Mouse (Mus musculus) forebrain, embryonic 12.5 days (tissue): ENCODE data around the gene Lpcat4. TPM values are rescaled to one million over a fixed set of nuclear protein-coding genes. Genes with fewer than 3 reads are reported as not detected.

Experiments used
- ATAC-seq: fragments of 200-750 bp; cut with Nextera tagmentation; 2 replicates; pipeline ENCODE4 v1.8.0; 2017; ENCODE audit warnings: moderate TSS enrichment; ENCODE audit not compliant: low FRiP score
- H3K27ac ChIP-seq: fragments of 300-500 bp; sonication (generic); 2 replicates; pipeline ENCODE4 v1.5.1; 2016; ENCODE audit warnings: mild to moderate bottlenecking
- H3K27me3 ChIP-seq: fragments of 300-500 bp; sonication (generic); 2 replicates; pipeline ENCODE4 v1.6.1; 2016; ENCODE audit warnings: mild to moderate bottlenecking
- H3K36me3 ChIP-seq: fragments of 300-500 bp; sonication (generic); replicated peaks from 2 replicates; pipeline ENCODE4 v1.6.1; 2016; ENCODE audit warnings: mild to moderate bottlenecking
- H3K4me1 ChIP-seq: fragments of 300-500 bp; sonication (generic); 2 replicates; pipeline ENCODE4 v1.6.1; 2016
- H3K4me2 ChIP-seq: fragments of 300-500 bp; sonication (generic); 2 replicates; pipeline ENCODE4 v1.6.1; 2016; ENCODE audit warnings: mild to moderate bottlenecking, moderate library complexity
- H3K4me3 ChIP-seq: fragments of 300-500 bp; sonication (generic); replicated peaks from 2 replicates; pipeline ENCODE4 v1.5.1; 2016; ENCODE audit warnings: mild to moderate bottlenecking
- H3K9ac ChIP-seq: fragments of 300-500 bp; sonication (generic); 2 replicates; pipeline ENCODE4 v1.6.1; 2016; ENCODE audit warnings: mild to moderate bottlenecking
- H3K9me3 ChIP-seq: fragments of 300-500 bp; sonication (generic); 2 replicates; pipeline ENCODE4 v1.6.1; 2016
- WGBS: fragments of 180-500 bp; shearing (Covaris S2); methylation state at CpG from one replicate; pipeline ENCODE4 v1.1.7; 2016; 5-methylcytosine and 5-hydroxymethylcytosine counted together
- polyA plus RNA-seq: library from polyadenylated mRNA; unstranded; fragments of >200 nt; fragmentation: Nextera tagmentation; extraction: Ambion mirVana; gene quantifications from 2 replicates; pipeline ENCODE4 v1.2.1, GENCODE M21; 2016

The Lpcat4 gene
- polyA plus RNA-seq, 1 experiment from 2014 or later = 8.2 TPM

GRCm38 (mm10) chr2:112239935-112240721 is 860 bp downstream of the Lpcat4 start:
- WGBS = under 1% methylated on average over 28 of the region's 28 CpGs
- Histone ChIP-seq H3K9ac (peak overlapping the region; percentile 77), H3K36me3 (peaks cover 15% of the 10 kb centered on the region)

GRCm38 (mm10) chr2:112241787-112242186 is 2.5 kb downstream of the Lpcat4 start:
- ATAC-seq = no peak
- Histone ChIP-seq H3K36me3 (peaks cover 26% of the 10 kb centered on the region), H3K27me3 (0 out of 2 replicates have a peak, but pooled peaks cover 7% of the 10 kb centered on the region), H3K4me3 (no peak overlapping the region), H3K27ac (no peak overlapping the region), H3K4me1 (peaks cover 10% of the 10 kb centered on the region), H3K9me3 (no peaks in the 10 kb centered on the region), H3K9ac (no peak overlapping the region), H3K4me2 (no peak overlapping the region)
- WGBS = 88% methylated on average over 14 of the region's 14 CpGs

More at GRCm38 (mm10) chr2:112239935-112240721, 860 bp downstream of the Lpcat4 start:
- Histone ChIP-seq H3K4me1 (peaks cover 10% of the 10 kb centered on the region), H3K9me3 (no peaks in the 10 kb centered on the region), H3K4me2 (peak overlapping the region; percentile 88), H3K4me3 (peak overlapping the region; percentile 74), H3K27ac (peak overlapping the region; percentile 97), H3K27me3 (0 out of 2 replicates have a peak, but pooled peaks cover 7% of the 10 kb centered on the region)
- peak; percentile 71 for ATAC-seq

- 91% methylated on average over 5 of the region's 5 CpGs for WGBS
- peaks cover 5% of the 10 kb centered on the region for H3K4me1 ChIP-seq
- ATAC-seq = no peak
Observed at GRCm38 (mm10) chr2:112245307-112245706, 6.0 kb downstream of the Lpcat4 start.

GRCm38 (mm10) chr2:112246193-112246592 is 6.9 kb downstream of the Lpcat4 start:
- Histone ChIP-seq H3K36me3 (peaks cover 26% of the 10 kb centered on the region), H3K9me3 (no peaks in the 10 kb centered on the region), H3K4me2 (no peak overlapping the region), H3K27me3 (no peaks in the 10 kb centered on the region), H3K27ac (no peak overlapping the region), H3K4me3 (no peak overlapping the region), H3K9ac (no peak overlapping the region), H3K4me1 (no peaks in the 10 kb centered on the region; the same call in 1 of the 2 replicates)
- 94% methylated on average over 6 of the region's 6 CpGs for WGBS
- no peak for ATAC-seq

More at GRCm38 (mm10) chr2:112245307-112245706, 6.0 kb downstream of the Lpcat4 start:
- Histone ChIP-seq H3K4me3 (no peak overlapping the region), H3K9me3 (no peaks in the 10 kb centered on the region), H3K4me2 (no peak overlapping the region), H3K27me3 (no peaks in the 10 kb centered on the region), H3K27ac (no peak overlapping the region), H3K9ac (no peak overlapping the region), H3K36me3 (peaks cover 26% of the 10 kb centered on the region)

GRCm38 (mm10) chr2:112247323-112247722 is 8.1 kb downstream of the Lpcat4 start:
- Histone ChIP-seq H3K27me3 (no peaks in the 10 kb centered on the region), H3K36me3 (peaks cover 26% of the 10 kb centered on the region), H3K9ac (no peak overlapping the region), H3K4me1 (no peaks in the 10 kb centered on the region), H3K9me3 (no peaks in the 10 kb centered on the region), H3K4me3 (no peak overlapping the region), H3K27ac (no peak overlapping the region), H3K4me2 (no peak overlapping the region)
- WGBS = 87% methylated on average over 10 of the region's 10 CpGs
- ATAC-seq = no peak

GRCm38 (mm10) chr2:112249780-112250453 is 10.6 kb downstream of the Lpcat4 start:
- no peak overlapping the region for H3K4me3 ChIP-seq
- peaks cover 11% of the 10 kb centered on the region for H3K36me3 ChIP-seq
- WGBS = 92% methylated on average over 10 of the region's 10 CpGs
- H3K9me3 ChIP-seq = no peaks in the 10 kb centered on the region
- no peaks in the 10 kb centered on the region for H3K27me3 ChIP-seq
- no peak overlapping the region for H3K27ac ChIP-seq
- H3K4me2 ChIP-seq = no peak overlapping the region
- no peaks in the 10 kb centered on the region for H3K4me1 ChIP-seq
- no peak for ATAC-seq
- no peak overlapping the region for H3K9ac ChIP-seq

GRCm38 (mm10) chr2:112254675-112255515 is 15.6 kb downstream of the Lpcat4 start:
- Histone ChIP-seq H3K27ac (no peak overlapping the region), H3K9ac (no peak overlapping the region), H3K36me3 (no peaks in the 10 kb centered on the region), H3K4me1 (no peaks in the 10 kb centered on the region), H3K4me3 (no peak overlapping the region), H3K4me2 (no peak overlapping the region), H3K27me3 (no peaks in the 10 kb centered on the region), H3K9me3 (no peaks in the 10 kb centered on the region)
- no peak for ATAC-seq
- WGBS = 71% methylated on average over 7 of the region's 7 CpGs

GRCm38 (mm10) chr2:112259241-112259962 is 20.1 kb downstream of the Lpcat4 start, which contains the start of gene Nutm1:
Gene Nutm1, minus strand, starts transcription at chr2:112259291.
- no peak within 1 kb of the TSS for H3K27ac ChIP-seq
- H3K9ac ChIP-seq = no peak within 1 kb of the TSS
- no peaks in the 10 kb centered on the region for H3K9me3 ChIP-seq
- ATAC-seq = no peak
- H3K27me3 ChIP-seq = no peaks in the 10 kb centered on the region
- peaks cover 13% of the 10 kb centered on the region for H3K4me1 ChIP-seq
- 69% methylated on average over 10 of the region's 10 CpGs for WGBS
- no peak within 1 kb of the TSS for H3K4me2 ChIP-seq
- no peak within 1 kb of the TSS for H3K4me3 ChIP-seq
- no peaks in the 10 kb centered on the region for H3K36me3 ChIP-seq

GRCm38 (mm10) chr2:112261748-112262653 is 22.7 kb downstream of the Lpcat4 start, which contains the start of gene Nop10:
Gene Nop10, plus strand, starts transcription at chr2:112261926.
- peak within 1 kb of the TSS; percentile 36; the same call in 1 of the 2 replicates for H3K27ac ChIP-seq
- peak within 1 kb of the TSS; percentile 60 for H3K9ac ChIP-seq
- ATAC-seq = peak; percentile 62
- H3K4me3 ChIP-seq = peak within 1 kb of the TSS; percentile 60
- under 1% methylated on average over 36 of the region's 36 CpGs for WGBS
- H3K4me2 ChIP-seq = peak within 1 kb of the TSS; percentile 64
- no peaks in the 10 kb centered on the region for H3K36me3 ChIP-seq
- no peaks in the 10 kb centered on the region for H3K27me3 ChIP-seq
- H3K4me1 ChIP-seq = peaks cover 26% of the 10 kb centered on the region
- no peaks in the 10 kb centered on the region for H3K9me3 ChIP-seq

GRCm38 (mm10) chr2:112262779-112263295 is 23.6 kb downstream of the Lpcat4 start:
- ATAC-seq = no peak
- H3K27ac ChIP-seq = no peak overlapping the region

More at GRCm38 (mm10) chr2:112262779-112263295, 23.6 kb downstream of the Lpcat4 start:
- 35% methylated on average over 4 of the region's 4 CpGs for WGBS
- Histone ChIP-seq H3K9ac (peak overlapping the region; percentile 60), H3K4me3 (peak overlapping the region; percentile 60), H3K27me3 (no peaks in the 10 kb centered on the region), H3K4me2 (peak overlapping the region; percentile 64), H3K4me1 (peaks cover 32% of the 10 kb centered on the region), H3K36me3 (no peaks in the 10 kb centered on the region), H3K9me3 (no peaks in the 10 kb centered on the region)
